Mouse (Mus musculus) fat pad, adult 2 months (tissue): ENCODE results near the gene Il33.

Source experiments
- DNase-seq: peaks from one replicate; pipeline ENCODE4 v3.0.0-alpha.2; 2011; ENCODE audit warnings: low read depth, low spot score; ENCODE audit errors: extremely low read depth

Il33 gene

GRCm38 (mm10) chr19:29984208-29985005, 59.5 kb downstream of the Il33 start:
- no peak for DNase-seq

DNA sequence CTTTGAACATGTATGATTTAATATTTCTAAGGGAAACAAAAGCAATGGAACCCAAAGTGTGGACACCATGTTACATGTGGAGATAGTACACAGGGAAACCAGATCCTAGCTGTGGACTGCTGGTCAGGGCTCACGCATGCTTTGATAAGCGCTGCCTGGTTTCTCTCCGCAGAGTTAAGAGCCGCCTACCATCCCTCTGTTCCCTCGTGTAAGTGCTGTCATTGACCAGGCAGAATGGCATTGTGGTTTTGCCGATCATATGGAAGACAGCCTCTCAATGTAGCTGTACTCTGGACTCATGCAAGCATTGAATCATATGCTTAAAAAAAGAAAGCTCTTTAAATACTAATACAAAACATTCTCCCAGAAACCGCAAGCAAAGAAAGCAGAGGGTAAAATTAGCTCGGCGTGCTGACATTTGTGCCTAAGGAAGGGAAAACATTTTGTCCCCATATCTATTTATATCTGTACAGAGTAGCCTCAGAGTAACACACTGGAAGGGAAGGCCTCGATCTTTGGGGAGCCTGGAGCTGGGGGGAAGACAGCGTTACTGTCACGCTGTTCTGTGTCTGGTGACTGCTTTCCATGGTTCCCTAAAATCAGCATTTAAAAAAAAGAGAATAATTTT, 61.7 kb downstream of the Il33 start:
- DNase-seq = no peak

DNA sequence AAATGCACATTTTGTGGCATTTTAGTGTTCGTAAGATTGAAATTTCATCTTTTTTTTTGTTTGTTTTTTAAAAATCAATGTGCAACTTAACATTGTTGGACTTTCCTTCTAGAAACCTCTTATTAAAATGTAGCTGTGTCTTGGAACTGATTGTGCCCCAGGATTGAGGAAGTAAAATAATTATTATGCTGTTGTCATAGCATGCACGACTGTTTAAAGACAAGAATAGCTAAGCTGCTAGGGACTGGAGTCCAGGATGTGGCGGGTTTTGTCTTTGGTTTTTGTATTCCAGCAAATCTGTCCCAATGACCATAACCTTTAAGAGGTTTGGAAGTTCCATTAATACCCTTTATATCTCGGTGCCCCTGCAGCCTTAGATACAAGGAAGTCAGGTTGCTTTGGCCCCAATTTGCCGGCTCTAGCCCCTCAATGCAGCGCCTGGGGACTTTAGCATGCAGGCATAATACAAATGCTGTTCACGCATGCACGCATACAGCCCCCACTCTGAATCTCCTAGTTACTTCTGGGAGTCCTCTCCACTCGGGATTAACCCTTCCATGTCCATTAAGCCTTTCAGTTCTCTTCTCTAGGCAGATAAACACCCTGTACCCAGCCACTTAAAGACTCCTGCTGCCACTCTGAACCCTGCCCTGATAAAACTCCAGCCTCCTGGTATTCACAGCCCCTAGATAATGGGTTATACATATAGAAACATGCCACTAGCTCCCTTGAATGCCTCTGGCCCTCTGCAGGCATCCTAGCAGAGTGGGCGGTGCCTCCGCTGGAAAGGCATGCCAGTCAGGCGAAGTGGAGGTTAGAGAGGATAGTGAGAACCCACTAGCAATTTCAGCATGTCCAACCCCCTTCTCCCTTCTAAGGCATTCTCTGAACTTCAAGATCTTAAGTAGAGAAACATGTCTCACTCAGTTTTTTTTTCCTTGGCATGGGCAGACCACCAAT, 75.8 kb downstream of the Il33 start:
- DNase-seq = no peak

- no peak for DNase-seq
Measured at GRCm38 (mm10) chr19:30001550-30001949, 76.6 kb downstream of the Il33 start.

DNA sequence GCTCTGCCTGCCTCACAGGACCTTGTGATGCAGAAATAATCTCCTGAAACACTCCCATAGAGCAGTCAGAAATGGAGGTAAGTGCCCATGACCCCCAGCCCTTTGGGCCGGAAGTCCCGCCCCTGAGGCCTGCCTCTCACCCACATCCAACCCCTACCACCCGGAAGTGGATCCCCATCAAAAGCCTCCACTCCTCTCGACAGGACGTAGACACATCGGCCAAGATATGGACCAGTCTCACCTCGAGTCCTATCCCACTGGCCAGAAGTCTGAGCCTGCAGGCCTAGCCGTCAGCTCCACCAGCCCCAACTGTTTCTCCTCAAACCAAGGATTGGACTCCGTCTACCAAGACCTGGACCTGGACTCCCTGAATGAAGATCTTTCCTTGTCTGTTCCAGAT, 78.7 kb downstream of the Il33 start, which contains the start of gene Trpd52l3:
TSS of gene Trpd52l3 (plus strand) at position 170 of the 400 bp plus-strand sequence.
- no peak for DNase-seq

DNA sequence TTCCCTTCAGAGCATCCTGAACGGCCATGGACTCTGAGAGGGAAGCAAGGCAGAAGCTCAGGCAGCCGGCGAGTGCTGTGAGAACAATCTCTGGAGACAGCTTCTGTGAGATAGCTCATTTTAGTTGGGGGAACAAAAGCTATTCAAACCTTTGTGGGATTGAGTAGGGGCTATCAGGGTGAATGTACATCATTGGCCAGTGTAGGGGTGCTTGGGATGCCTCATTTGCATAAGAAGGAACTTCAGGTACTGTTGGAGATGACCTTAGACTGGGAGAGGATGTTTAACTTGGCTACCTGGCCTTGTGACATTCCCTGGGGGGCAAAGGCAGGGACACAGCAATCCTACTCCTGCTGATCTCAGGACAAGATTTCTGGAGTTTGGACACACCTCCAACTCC, 81.5 kb downstream of the Il33 start:
- no peak for DNase-seq
